20 mouse cellular contexts compared by ENCODE assay signal in genomic region chr5:103614356-103614755, GRCm38 (mm10). TPM values are rescaled to one million over a fixed set of nuclear protein-coding genes. Genes with fewer than 3 reads are reported as not detected.
DNase-seq lines count a peak whose midpoint lies in the region; ATAC-seq lines count a peak whose summit lies in the region.
"Had no signal": no experiment of that assay in that cellular context is flagged by ENCODE, and none has a peak within 500 bp of the region (broad histone marks: within the 10 kb centered on the region; RNA-seq: fewer than 3 reads in every experiment).

No protein-coding gene starts in this region.

- peak; percentile 40 for DNase-seq in lung, postnatal 36 days
- DNase-seq in lung, postnatal 25 days (ENCODE audit: low spot score): no peak
- DNase-seq in frontal cortex, postnatal 25 days (ENCODE audit: low spot score in 2 of 2): no peak
- DNase-seq in spleen, postnatal 4 days (ENCODE audit: low spot score in 2 of 2): no peak
- DNase-seq: adrenal gland, adult 2 months; adrenal gland, postnatal 14 days; cerebellum, adult 18-20 months; cerebellum, adult 9-10 months; cerebellum, postnatal 14 days; forebrain, postnatal 0 days; gastrocnemius, postnatal 25 days; heart, postnatal 14 days had no signal

- 0 out of 2 replicates have a peak, but pooled peaks have one; percentile 39 for ATAC-seq in common myeloid progenitor, adult 5-6 weeks (replicated peaks; ENCODE audit: low read depth, poor library complexity, severe bottlenecking)
- ATAC-seq in megakaryocyte progenitor cell, adult 5-6 weeks (replicated peaks; ENCODE audit: poor library complexity): peak; percentile 44; the same call in 1 of the 2 replicates
- ATAC-seq: CD4-positive, CD25-positive, alpha-beta regulatory T cell, adult 4 months; forebrain, embryonic 14.5 days; forebrain, postnatal 0 days had no signal

RNA-seq across cellular contexts. Expression of gene Slc10a6, which starts 14.8 kb away (rescaled TPM):
- total RNA-seq in common myeloid progenitor, adult 5-6 weeks (2017): not detected in 2 replicates
- not detected in 2 replicates for total RNA-seq in megakaryocyte progenitor cell, adult 5-6 weeks (2015)
- not detected in 2 replicates for total RNA-seq in megakaryocyte progenitor cell, adult 5-6 weeks (2017)
- total RNA-seq: hematopoietic stem cell, adult 5-6 weeks; MEL had no signal

RNA-seq across cellular contexts. Expression of gene 1700016H13Rik, which starts 41.5 kb away (rescaled TPM):
- total RNA-seq in common myeloid progenitor, adult 5-6 weeks (2017): not detected in 2 replicates
- 0.12 TPM in 1 of 2 replicates, not detected in the other for total RNA-seq in megakaryocyte progenitor cell, adult 5-6 weeks (2015)
- total RNA-seq in megakaryocyte progenitor cell, adult 5-6 weeks (2017): not detected in 2 replicates
- total RNA-seq: adrenal gland, adult 2 months; adrenal gland, postnatal 14 days; adrenal gland, postnatal 4 days; heart, adult 8-10 months; heart, postnatal 14 days; hematopoietic stem cell, adult 5-6 weeks had no signal
